Mouse (Mus musculus): ENCODE measurements around the gene Gm21973. TPM values are rescaled to one million over a fixed set of nuclear protein-coding genes. Genes with fewer than 3 reads are reported as not detected.

Gm21973 gene
- total RNA-seq (2023): not detected in 4 replicates

DNA sequence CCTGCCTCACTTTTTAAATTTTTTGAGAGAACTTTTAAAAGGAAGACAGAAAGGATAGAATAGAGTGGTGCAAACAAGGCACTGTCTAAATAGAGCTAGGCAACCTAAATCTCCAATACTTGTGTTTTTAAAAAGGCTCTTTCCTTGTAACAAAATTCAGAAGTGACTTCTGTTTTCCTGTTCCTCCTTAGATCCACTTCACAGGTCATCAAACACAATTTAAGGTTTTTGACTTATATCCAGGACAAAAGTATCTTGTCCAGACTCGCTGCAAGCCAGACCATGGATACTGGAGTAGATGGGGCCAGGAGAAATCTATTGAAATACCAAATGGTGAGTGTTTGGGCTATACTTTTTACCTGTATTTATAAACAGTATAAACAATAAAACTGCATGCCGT lies at the start of gene Gm21973:
Gm21973 (plus strand) TSS at position 301 of the 400 bp plus-strand sequence.

DNA sequence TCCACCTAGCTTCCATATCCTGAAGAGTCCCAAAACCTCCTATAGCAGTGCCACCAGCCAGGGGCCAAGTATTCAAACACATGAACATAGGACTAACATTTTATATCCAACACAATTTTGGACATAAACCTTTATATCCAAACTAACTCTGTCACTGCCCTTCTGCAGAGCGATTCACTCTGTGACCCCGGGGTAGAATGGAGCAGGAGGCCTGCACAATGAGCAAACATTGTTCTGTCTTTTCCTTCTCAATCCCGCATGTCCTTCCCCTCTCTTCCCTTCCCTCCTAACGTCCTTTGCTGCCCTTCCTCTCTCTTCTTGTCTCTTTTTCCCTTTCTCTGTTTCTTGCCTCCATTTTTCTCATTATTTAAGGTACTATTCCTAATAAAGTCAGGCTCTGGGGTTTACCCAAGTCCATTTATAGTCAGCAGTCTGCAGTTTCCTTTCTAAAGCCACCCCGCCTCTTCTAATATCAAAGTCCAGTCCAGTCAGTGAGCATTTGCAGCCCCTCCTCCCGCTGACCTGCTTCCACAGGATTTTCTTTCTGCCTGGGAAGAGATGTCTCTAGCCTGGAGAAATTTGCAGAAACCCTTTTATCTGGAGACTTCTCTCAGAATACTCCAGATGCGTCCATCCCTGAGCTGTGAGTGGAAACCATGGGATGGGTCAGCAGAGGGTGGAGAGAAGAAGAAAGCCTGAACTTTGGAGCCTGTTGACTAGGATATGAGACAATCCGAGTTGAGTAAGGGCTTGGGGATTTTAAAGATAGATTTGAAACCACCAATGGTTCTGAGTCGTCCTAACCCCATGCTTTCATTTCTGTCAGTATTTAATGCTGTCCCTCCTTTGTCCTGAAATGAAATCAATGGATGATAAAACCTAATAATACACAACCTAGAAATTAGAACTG lies 33.1 kb downstream of the Gm21973 start, which contains the start of gene Agxt2:
Agxt2 (plus strand) TSS at position 494 of the 910 bp plus-strand sequence.

Other genes starting within 250 kb of the Gm21973 start
- 0.09 to 0.77 TPM in 2 of 4 replicates, not detected in the others for gene Prlr, start 148.1 kb upstream of the Gm21973 start, total RNA-seq (2023)
- gene Agxt2, start 33.2 kb downstream of the Gm21973 start, total RNA-seq (2023): not detected in 4 replicates
- gene Dnajc21, start 145.1 kb downstream of the Gm21973 start, total RNA-seq (2023): 31.1 to 35.8 TPM (median 34.3 TPM) in 4 replicates
- 34.8 to 46.1 TPM (median 43.9 TPM) in 4 replicates for gene Brix1, start 160.6 kb downstream of the Gm21973 start, total RNA-seq (2023)
- 22.3 to 29.9 TPM (median 28.1 TPM) in 4 replicates for gene Rad1, start 160.6 kb downstream of the Gm21973 start, total RNA-seq (2023)
- gene Ttc23l, start 233.3 kb downstream of the Gm21973 start, total RNA-seq (2023): not detected in 4 replicates

Data from B cell, adult 62 days (primary cell).